In the genomic region with DNA sequence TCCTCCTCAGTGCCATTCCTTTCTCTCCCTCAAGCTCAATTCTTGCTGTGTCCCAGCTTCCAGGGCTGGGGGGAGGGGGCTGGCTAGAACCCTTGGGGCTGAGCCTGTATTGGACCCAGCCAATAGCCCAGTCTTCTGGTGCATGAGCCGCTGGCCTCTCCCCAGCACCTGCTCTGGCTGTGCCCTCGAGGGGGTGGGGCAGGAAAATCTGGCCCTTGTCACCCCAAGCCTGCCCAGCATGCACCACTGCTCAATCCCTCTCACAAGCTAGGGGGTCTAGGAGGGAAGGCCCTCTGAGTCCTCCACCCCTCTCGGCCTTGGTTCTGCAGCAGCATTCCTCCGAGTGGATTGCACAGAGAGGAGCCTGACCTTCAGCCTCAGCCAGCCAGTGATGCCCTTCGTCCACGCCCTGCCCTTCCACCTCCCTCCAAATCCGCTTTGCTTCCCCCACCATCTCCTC, we compare ENCODE assay signal across 8 mouse cellular contexts. TPM values are rescaled to one million over a fixed set of nuclear protein-coding genes. Genes with fewer than 3 reads are reported as not detected.
A peak's percentile ranks its signal among the peaks of the same experiment; 100 is the strongest.
DNase-seq lines count a peak whose midpoint lies in the region; ATAC-seq and TF ChIP-seq lines count a peak whose summit lies in the region.

No protein-coding gene starts in this region.

- no peak for TF ChIP-seq CTCF in kidney, postnatal 0 days (IDR thresholded peaks at IDR 0.05; ENCODE audit: low read depth)

- H3K4me2 ChIP-seq in kidney, postnatal 0 days (ENCODE audit: low read length), result peak overlapping the region; percentile 41
- peak overlapping the region; percentile 67 for H3K4me2 ChIP-seq in embryonic facial prominence, embryonic 13.5 days
- peak overlapping the region; percentile 52 for H3K4me2 ChIP-seq in hindbrain, embryonic 13.5 days
- H3K4me2 ChIP-seq in myocyte (ENCODE audit: low read depth), result no peak overlapping the region

- H3ac ChIP-seq in myocyte (ENCODE audit: control insufficient read depth, insufficient read length), result no peak overlapping the region

- H3K27ac ChIP-seq in kidney, postnatal 0 days, result no peak overlapping the region
- no peak overlapping the region for H3K27ac ChIP-seq in embryonic facial prominence, embryonic 13.5 days
- no peak overlapping the region for H3K27ac ChIP-seq in hindbrain, embryonic 13.5 days

- ATAC-seq in kidney, postnatal 0 days (replicated peaks; ENCODE audit: low FRiP score, low read depth), result peak; percentile 6; the same call in 1 of the 2 replicates
- no peak for ATAC-seq in embryonic facial prominence, embryonic 13.5 days (ENCODE audit: insufficient number of reproducible peaks, insufficient read depth, low FRiP score, low TSS enrichment, low read depth)
- no peak for ATAC-seq in hindbrain, embryonic 13.5 days (ENCODE audit: low FRiP score)

- H3K36me3 ChIP-seq in kidney, postnatal 0 days (ENCODE audit: insufficient read depth, low read length), result no peaks in the 10 kb centered on the region
- H3K36me3 ChIP-seq in embryonic facial prominence, embryonic 13.5 days, result peaks cover 11% of the 10 kb centered on the region
- H3K36me3 ChIP-seq in hindbrain, embryonic 13.5 days, result peaks cover 12% of the 10 kb centered on the region
- H3K36me3 ChIP-seq in myocyte (ENCODE audit: control insufficient read depth, insufficient read depth), result peaks cover 11% of the 10 kb centered on the region

- H3K27me3 ChIP-seq in kidney, postnatal 0 days (ENCODE audit: insufficient read depth, low read length), result no peaks in the 10 kb centered on the region
- peaks cover 59% of the 10 kb centered on the region for H3K27me3 ChIP-seq in embryonic facial prominence, embryonic 13.5 days
- H3K27me3 ChIP-seq in hindbrain, embryonic 13.5 days, result peaks cover 72% of the 10 kb centered on the region
- no peaks in the 10 kb centered on the region for H3K27me3 ChIP-seq in myocyte (ENCODE audit: control insufficient read depth, insufficient read depth, insufficient read length)

- H3K79me2 ChIP-seq in myocyte (ENCODE audit: control insufficient read depth, insufficient read depth), result peaks cover 10% of the 10 kb centered on the region

- H3K4me3 ChIP-seq in kidney, postnatal 0 days (replicated peaks; ENCODE audit: low read depth, low read length), result no peak overlapping the region
- H3K4me3 ChIP-seq in embryonic facial prominence, embryonic 13.5 days, result peak overlapping the region; percentile 40
- H3K4me3 ChIP-seq in hindbrain, embryonic 13.5 days, result peak overlapping the region; percentile 27; the same call in 1 of the 2 replicates
- H3K4me3 ChIP-seq in myocyte, result no peak overlapping the region

- peak; percentile 8 for TF ChIP-seq POLR2A in myocyte (IDR thresholded peaks at IDR 0.05; ENCODE audit: insufficient read length, low read depth)

- no peak for DNase-seq in kidney, postnatal 0 days (ENCODE audit: low spot score)
- no peak for DNase-seq in kidney, adult 8-10 months
- DNase-seq in natural killer cell, adult 2 months (ENCODE audit: low spot score in 2 of 2), result no peak
- DNase-seq in frontal cortex, postnatal 25 days (ENCODE audit: low spot score in 2 of 2), result no peak
- no peak for DNase-seq in spleen, postnatal 10 days (ENCODE audit: low spot score in 2 of 2)

- H3K9ac ChIP-seq in kidney, postnatal 0 days (ENCODE audit: low read depth, low read length), result 0 out of 2 replicates have a peak overlapping the region, but pooled peaks have one; percentile 35
- peak overlapping the region; percentile 68 for H3K9ac ChIP-seq in embryonic facial prominence, embryonic 13.5 days
- H3K9ac ChIP-seq in hindbrain, embryonic 13.5 days, result peak overlapping the region; percentile 65

- peaks cover 20% of the 10 kb centered on the region for H3K4me1 ChIP-seq in kidney, postnatal 0 days (replicated peaks; ENCODE audit: insufficient read depth, low read length)
- H3K4me1 ChIP-seq in embryonic facial prominence, embryonic 13.5 days, result peaks cover 57% of the 10 kb centered on the region
- H3K4me1 ChIP-seq in hindbrain, embryonic 13.5 days (replicated peaks), result peaks cover 70% of the 10 kb centered on the region

- 28% methylated on average over 7 of the region's 7 CpGs for WGBS in kidney, postnatal 0 days
- 28% methylated on average over 7 of the region's 7 CpGs for WGBS in embryonic facial prominence, embryonic 13.5 days
- WGBS in hindbrain, embryonic 13.5 days, result 11% methylated on average over 7 of the region's 7 CpGs

- no peaks in the 10 kb centered on the region for H3K9me3 ChIP-seq in kidney, postnatal 0 days (replicated peaks; ENCODE audit: low read length)
- H3K9me3 ChIP-seq in embryonic facial prominence, embryonic 13.5 days, result no peaks in the 10 kb centered on the region
- H3K9me3 ChIP-seq in hindbrain, embryonic 13.5 days, result no peaks in the 10 kb centered on the region

TF ChIP-seq in myocyte, 11 proteins besides CTCF, POLR2A, EP300 and RAD21:
- no peak for TF ChIP-seq MAX (IDR thresholded peaks at IDR 0.05; ENCODE audit: low read depth)
- peak in 1 of 3 experiments; percentile 59 for TF ChIP-seq MYOD1 (IDR thresholded peaks at IDR 0.05; ENCODE audit: control insufficient read depth in 1 of 3, insufficient read length in 2 of 3, low read depth in 2 of 3)
- no peak for TF ChIP-seq CEBPB (IDR thresholded peaks at IDR 0.05; ENCODE audit: insufficient read depth, poor library complexity, severe bottlenecking)
- no peak for TF ChIP-seq USF1 (IDR thresholded peaks at IDR 0.05; ENCODE audit: low read depth)
- TF ChIP-seq MYOG (IDR thresholded peaks at IDR 0.05; ENCODE audit: control insufficient read depth in 1 of 3, insufficient read depth in 1 of 3, insufficient read length in 2 of 3, low read depth in 2 of 3), result peak in 1 of 3 experiments; percentile 63
- no peak for TF ChIP-seq SRF (IDR thresholded peaks at IDR 0.05; ENCODE audit: control insufficient read depth, insufficient read length, low read depth)

RNA-seq across cellular contexts. Expression of a gene that starts 12.4 kb away (rescaled TPM):
- 40.1 and 44.3 TPM in 2 replicates for polyA plus RNA-seq in kidney, postnatal 0 days (2015; fragmentation: Nextera tagmentation; extraction: Ambion mirVana)
- polyA plus RNA-seq in embryonic facial prominence, embryonic 13.5 days (2015; fragmentation: Nextera tagmentation; extraction: Ambion mirVana), result 16.1 and 17.0 TPM in 2 replicates
- 15.9 and 16.0 TPM in 2 replicates for polyA plus RNA-seq in hindbrain, embryonic 13.5 days (2015; fragmentation: Nextera tagmentation; extraction: Ambion mirVana)
- polyA plus RNA-seq in myocyte (2012; fragmentation: generic; extraction: Trizol), result 42.3 TPM

RNA-seq across cellular contexts. Expression of a gene that starts 27.4 kb away (rescaled TPM):
- 18.6 and 19.1 TPM in 2 replicates for polyA plus RNA-seq in kidney, postnatal 0 days (2015; fragmentation: Nextera tagmentation; extraction: Ambion mirVana)
- 9.9 and 13.8 TPM in 2 replicates for polyA plus RNA-seq in embryonic facial prominence, embryonic 13.5 days (2015; fragmentation: Nextera tagmentation; extraction: Ambion mirVana)
- 1.8 and 2.9 TPM in 2 replicates for polyA plus RNA-seq in hindbrain, embryonic 13.5 days (2015; fragmentation: Nextera tagmentation; extraction: Ambion mirVana)
- 2,193 TPM for polyA plus RNA-seq in myocyte (2012; fragmentation: generic; extraction: Trizol)

RNA-seq across cellular contexts. Expression of a gene that starts 48.2 kb away (rescaled TPM):
- 69.5 and 72.5 TPM in 2 replicates for polyA plus RNA-seq in kidney, postnatal 0 days (2015; fragmentation: Nextera tagmentation; extraction: Ambion mirVana)
- 74.2 and 83.0 TPM in 2 replicates for polyA plus RNA-seq in embryonic facial prominence, embryonic 13.5 days (2015; fragmentation: Nextera tagmentation; extraction: Ambion mirVana)
- polyA plus RNA-seq in hindbrain, embryonic 13.5 days (2015; fragmentation: Nextera tagmentation; extraction: Ambion mirVana), result 84.0 and 84.4 TPM in 2 replicates
- 106 TPM for polyA plus RNA-seq in myocyte (2012; fragmentation: generic; extraction: Trizol)

Comparison
In these comparisons a context has a peak if more than half of its experiments do, and no peak if none do; other contexts are left out.
1. H3K4me3 ChIP-seq: peak in embryonic facial prominence, embryonic 13.5 days (single experiment) and hindbrain, embryonic 13.5 days (single experiment); none in kidney, postnatal 0 days (single experiment) and myocyte (single experiment).
2. RNA of a gene that starts 27.4 kb away (polyA plus RNA-seq): 2,193 TPM in myocyte (single experiment); 18.6 to 19.1 TPM in kidney, postnatal 0 days, 9.9 to 13.8 TPM in embryonic facial prominence, embryonic 13.5 days and 1.8 to 2.9 TPM in hindbrain, embryonic 13.5 days; every median in the first group is over 100 times any median in the second.
3. Peak in every context shown above with its lines, with median percentiles within 50 percentile points of each other: H3K9ac ChIP-seq.